Mouse (Mus musculus) left cerebral cortex, adult 9 months (tissue): ENCODE measurements around the gene 0610040J01Rik.

ENCODE experiments used
- DNase-seq, 2 experiments: peaks; one replicate each; pipeline ENCODE4 v3.0.0; 2022; ENCODE audit warnings: low spot score in 2 of 2

Gene 0610040J01Rik

GRCm38 (mm10) chr5:63897820-63898110 is 85.6 kb downstream of the 0610040J01Rik start:
- no peak for DNase-seq

GRCm38 (mm10) chr5:63903329-63903728 is 91.2 kb downstream of the 0610040J01Rik start:
- DNase-seq, result no peak

DNA sequence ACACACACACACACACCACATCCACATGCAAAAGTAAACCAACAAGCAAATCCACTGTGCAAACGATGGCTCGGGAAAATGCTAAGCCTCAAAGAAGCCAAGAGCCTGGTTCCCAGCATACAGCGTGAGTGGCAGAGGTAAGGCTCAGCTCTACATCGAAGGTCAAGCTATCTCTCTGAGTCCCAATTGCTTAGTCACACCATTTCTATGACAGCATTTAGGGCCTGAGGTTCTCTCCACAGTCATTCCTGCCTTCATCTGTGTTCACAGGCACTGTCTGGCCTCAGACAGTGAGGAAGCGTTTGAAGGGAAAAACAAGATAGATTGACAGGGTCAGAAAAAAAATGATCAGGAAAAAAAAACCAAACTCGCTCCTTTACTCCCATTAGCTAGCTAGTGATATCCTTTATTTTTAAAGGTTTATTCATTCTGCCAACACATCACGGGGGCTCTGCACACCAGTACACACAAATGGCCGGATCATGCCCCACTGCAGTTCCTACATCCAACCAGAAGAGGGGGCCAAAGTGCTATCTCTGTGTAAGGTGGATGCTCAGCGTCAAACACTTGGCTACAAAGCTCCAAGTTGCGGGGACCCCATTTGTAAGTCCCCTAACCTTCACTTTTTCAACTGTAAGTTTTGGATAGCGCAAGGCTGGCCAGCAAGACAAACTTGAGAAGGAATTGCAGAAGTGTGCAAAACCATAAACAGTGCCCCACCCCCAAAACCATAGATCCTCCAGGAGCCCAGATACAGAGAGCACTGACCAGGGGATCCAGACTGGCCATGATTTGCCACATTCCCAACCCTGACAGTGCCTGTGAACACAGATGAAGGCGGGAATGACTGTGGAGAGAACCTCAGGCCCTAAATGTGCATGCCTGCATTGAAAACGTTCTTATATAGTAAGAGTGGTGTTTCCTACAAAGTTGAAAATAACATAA is 94.3 kb downstream of the 0610040J01Rik start:
- peak; percentile 33 to 88 for DNase-seq

GRCm38 (mm10) chr5:63907513-63907912 is 95.3 kb downstream of the 0610040J01Rik start:
- DNase-seq, result no peak

DNA sequence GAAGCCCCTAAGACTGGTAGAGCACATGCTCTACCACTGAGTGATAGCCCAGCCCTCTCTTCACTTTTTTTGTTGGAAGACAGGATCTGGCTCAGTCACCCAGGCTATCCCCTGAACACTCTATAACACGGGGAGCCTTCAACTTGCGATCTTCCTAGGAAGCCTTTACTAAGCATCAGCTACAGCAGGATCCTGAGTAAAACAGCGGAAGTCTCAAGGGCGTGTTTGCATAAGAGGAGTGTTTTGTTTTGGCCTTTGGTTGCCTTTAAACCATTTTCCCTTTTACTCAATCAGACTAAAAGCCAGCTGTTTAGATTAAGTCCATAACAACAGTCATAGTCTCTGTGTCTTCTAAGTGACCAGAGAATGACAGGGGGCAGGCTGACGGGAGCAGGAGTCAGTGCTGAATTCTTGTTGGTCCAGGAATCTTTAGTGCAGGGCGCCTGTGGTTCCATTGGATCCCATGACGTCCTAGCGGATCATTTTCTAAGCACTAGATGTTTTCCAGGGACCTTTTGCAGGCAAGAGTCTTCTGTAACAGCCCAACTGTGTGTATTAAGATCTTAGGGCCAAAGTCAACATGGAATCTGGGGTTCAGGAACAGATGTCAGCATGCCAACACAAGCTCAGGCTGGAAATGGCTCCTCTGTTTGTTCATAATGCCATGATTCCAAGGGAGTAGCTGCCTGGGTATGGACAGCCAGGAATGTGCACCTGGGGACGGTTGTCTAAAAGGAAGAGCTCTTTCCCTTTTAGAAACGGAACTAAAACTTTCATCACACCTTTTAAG is 98.2 kb downstream of the 0610040J01Rik start:
- no peak for DNase-seq

- DNase-seq, result no peak
Observed at GRCm38 (mm10) chr5:63914896-63915295, 102.7 kb downstream of the 0610040J01Rik start.

- DNase-seq, result no peak
Observed at GRCm38 (mm10) chr5:63916457-63917139, 104.4 kb downstream of the 0610040J01Rik start.

DNA sequence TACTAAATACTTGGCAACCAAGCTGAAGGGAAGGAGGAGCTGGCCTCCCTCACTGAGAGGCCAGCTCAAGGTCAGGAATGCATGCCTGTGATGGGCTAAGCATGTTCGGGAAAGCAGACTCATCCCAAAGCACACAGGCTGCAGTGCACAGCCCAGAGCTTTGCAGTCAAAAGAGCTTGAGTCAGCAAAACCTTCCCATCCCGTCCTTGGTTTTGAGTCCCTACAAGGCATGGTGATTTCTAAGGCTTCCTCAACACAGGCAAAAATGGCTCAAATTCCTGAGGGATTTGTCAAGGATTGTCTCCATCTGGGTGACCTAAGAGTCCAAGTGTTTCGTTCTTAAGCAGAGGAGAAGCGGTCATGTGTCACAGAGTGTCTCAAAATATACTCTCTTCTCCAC is 106.0 kb downstream of the 0610040J01Rik start:
- DNase-seq, result no peak

DNA sequence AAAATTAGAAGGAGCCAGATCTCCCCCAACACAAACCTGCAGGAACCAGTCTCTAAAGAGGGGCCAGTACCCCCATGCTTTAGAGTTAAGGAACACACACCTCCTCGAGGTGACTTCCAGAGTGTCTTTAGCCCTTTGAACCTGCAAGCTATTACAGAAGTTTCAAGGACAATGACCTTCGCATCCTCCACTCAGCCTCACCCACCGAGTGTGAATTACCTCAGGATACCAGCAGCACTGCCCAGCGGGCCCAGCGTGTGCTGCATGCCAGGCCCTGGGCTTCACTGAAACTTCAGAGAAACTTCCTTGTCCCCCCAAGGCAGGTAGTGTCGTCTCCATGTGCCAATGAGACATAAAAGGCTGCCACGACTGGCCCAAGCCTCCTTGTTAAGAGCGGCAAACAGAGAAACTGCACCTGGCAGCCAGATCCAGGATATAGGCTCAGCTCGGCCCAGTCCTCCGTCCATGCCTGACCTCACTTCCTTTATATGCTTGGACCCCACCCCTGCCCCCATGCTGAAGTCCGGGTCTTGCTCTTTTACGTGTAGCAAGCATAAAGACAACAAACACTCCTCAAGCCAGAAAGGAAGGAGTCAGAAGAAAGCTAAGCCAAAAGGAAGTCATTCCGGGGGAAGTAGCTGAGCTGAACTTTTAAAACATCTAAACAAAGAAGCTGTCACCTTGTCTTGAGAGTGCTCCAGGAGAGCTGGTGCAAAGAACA is 111.3 kb downstream of the 0610040J01Rik start:
- no peak for DNase-seq

DNA sequence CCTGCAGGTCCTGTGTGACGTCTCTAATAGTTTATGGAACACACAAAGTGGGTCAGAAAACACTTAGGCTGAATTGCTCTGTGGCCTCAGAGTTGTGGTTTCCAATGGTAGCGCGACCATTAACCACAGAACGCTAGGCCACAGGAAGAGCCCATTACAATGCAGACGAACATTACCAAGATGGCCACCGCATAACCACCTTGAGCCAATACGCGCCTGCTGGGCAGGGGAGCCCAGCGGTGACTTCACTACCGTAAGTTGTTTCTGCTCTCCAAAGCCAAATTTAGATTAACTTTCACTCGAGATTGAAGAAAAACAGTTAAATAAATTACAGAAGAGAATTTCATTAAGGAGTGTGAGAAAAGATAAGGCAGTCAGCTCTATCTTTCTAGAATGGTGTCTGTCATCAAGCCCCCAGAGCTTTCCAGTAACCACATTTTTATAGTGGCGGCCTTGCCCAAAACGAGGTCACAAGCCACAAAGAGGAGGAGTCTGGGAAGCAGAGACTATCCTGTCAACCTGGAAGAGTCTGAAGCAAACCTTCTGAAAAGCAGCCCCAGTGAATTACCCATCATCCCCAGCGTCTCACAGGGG is 113.0 kb downstream of the 0610040J01Rik start:
- DNase-seq, result no peak

- DNase-seq, result no peak
Observed at GRCm38 (mm10) chr5:63930824-63931358, 118.7 kb downstream of the 0610040J01Rik start.

DNA sequence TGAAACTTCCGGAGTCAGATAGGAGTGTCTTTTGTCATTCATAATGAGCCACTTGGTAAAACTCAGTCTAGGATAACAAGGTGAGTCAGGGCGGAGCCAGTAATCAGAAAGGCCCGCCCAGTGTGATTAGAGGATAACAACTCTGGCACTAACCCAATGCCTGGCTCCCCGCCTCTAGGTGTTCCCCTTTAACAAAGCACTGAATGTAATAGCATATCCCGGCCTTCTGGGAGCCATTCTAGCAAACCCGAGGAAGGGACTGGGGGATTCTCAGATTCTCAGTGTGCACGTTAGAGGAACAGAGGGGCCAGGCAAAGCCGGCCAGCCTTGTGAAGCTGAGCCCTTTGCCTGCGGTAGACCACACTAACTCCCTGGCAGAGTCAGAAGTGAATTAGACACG is 120.7 kb downstream of the 0610040J01Rik start:
- no peak for DNase-seq

GRCm38 (mm10) chr5:63935581-63935980 is 123.4 kb downstream of the 0610040J01Rik start:
- DNase-seq, result no peak

DNA sequence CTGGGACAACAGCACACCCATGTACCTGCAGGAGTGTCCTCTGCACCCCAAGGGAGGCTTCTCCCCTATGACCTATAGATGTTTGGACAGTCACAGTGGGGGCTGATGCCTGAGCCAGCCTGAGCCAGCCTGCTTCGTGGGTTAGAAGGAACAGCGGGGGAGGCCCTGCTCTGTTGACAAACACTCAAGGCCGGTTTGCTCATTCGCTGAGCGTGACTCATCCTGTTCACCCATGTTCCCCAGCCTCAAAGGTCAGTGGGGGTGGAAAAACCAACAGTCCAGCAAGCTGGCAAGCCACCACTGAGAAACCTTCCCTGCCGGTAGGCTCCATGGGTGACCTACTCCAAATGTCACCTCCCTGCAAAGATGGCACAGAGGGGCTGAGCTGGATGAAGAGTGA is 124.6 kb downstream of the 0610040J01Rik start:
- no peak for DNase-seq

DNA sequence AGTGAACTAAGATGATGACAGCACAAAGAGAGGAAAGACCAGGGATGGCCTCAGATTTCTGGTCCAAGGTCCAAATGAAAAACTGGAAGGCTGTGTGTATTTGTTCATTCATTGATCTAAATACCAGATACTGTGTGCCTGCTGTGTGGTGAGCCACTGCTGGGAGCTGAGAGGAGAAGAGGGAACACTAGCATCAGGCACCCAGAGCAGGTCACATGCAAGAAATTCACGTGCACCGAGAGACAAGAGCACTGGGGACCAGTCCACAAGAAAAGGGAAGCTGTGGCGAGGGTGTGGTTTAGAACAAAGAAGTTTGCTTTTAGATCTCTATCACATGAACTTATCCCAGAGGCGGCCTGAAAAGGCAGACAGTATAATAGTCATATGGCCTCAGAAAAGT is 126.4 kb downstream of the 0610040J01Rik start:
- peak in 1 of 2 experiments; percentile 43 for DNase-seq

DNA sequence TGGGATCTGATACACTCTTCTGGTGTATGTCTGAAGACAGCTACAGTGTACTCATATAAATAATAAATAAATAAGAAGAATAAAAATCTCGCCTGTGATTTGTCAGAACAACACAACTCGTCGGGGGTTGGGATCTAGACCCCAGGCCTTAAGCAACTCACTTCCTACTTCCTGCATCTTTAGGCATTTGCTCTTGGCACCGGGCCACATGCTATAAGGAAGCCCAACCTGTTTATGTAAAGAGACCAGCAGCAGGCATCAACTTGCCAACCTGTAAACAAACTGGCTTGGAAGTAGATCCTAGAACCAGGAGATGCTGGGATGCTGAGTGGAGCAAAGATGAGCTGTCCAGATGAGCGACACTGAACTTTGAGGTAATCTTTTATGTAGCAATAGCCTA is 129.7 kb downstream of the 0610040J01Rik start:
- no peak for DNase-seq

DNA sequence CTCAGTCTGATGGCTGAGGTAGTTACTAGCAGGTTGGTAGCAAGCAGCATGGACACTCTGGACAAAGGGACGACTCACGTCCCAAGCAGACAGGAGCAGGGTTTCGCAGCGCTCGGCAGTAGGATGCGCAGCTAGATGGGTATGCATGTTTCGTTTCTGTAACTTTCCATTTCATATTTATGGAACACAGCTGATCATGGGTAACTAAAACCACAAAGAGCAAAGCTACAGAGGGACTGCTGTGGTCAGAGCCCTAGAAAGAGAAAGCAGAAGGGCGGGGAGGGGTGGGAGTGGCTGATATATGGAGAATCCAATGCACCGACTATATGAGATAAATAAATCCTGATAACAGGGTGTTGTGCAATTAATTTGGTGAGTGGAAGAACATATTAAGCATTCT is 131.1 kb downstream of the 0610040J01Rik start:
- DNase-seq, result no peak

DNA sequence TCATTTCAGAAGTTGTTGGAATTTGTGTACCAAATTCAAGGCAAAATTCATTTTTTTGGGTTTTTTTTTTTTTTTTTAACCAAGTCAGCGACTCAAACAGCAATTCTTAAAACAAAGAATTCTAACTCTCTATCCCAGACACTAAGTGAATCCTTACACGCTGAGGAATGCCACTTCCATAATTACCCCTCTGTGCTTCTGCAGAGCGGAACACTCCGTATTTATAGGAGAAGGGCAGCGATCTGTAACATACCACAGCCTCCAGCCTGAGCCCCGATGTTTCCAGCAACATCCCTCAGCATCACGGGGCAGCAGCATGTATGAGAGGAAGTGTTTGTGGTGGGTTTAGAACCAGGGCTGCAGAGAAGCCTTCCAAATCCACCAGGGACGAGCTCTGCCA is 135.4 kb downstream of the 0610040J01Rik start:
- no peak for DNase-seq

DNA sequence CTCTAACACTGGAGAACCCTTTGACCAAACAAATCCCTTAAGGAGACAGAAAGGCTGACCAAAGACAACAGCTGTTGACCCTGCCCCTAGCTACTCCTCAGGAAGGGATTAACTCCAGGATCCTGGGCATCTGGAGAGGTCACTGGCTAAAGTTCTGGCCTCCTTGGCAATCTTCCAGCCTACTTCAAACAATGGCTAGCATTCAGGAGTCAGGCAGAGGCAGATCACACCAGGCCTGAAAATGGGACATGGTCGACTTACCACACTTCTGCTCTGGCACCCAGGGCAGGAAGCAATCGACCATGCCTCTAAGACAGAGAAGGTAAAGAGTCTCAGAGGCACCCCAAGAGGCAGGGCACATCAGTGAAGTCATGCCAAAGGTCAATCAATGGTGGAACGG is 137.0 kb downstream of the 0610040J01Rik start:
- DNase-seq, result no peak
